Mouse (Mus musculus) hindbrain, embryonic 10.5 days (tissue): ENCODE measurements around the gene Nit1. TPM values are rescaled to one million over a fixed set of nuclear protein-coding genes. Genes with fewer than 3 reads are reported as not detected.
A peak's percentile ranks its signal among the peaks of the same experiment; 100 is the strongest.
"Not testable (repeated sequence)": the region's sequence is repeated elsewhere in the genome, so short reads cannot be mapped to it uniquely, and the experiment has no call there.

ENCODE experiments used
- DNase-seq: peaks from one replicate; pipeline ENCODE4 v3.0.0-alpha.2; 2017; ENCODE audit warnings: low spot score
- H3K27ac ChIP-seq: fragments of 300-500 bp; sonication (generic); 2 replicates; pipeline ENCODE4 v1.5.1; 2016; ENCODE audit warnings: mild to moderate bottlenecking, moderate library complexity
- H3K27me3 ChIP-seq: fragments of 300-500 bp; sonication (generic); 2 replicates; pipeline ENCODE4 v1.6.1; 2016; ENCODE audit warnings: mild to moderate bottlenecking; ENCODE audit not compliant: poor library complexity, insufficient read depth, severe bottlenecking
- H3K36me3 ChIP-seq: fragments of 300-500 bp; sonication (generic); 2 replicates; pipeline ENCODE4 v1.6.1; 2016; ENCODE audit warnings: mild to moderate bottlenecking, moderate library complexity
- H3K4me1 ChIP-seq: fragments of 300-500 bp; sonication (generic); replicated peaks from 2 replicates; pipeline ENCODE4 v1.6.1; 2016; ENCODE audit warnings: mild to moderate bottlenecking
- H3K4me3 ChIP-seq: fragments of 300-500 bp; sonication (generic); 2 replicates; pipeline ENCODE4 v1.5.1; 2016; ENCODE audit warnings: mild to moderate bottlenecking, moderate library complexity
- H3K9me3 ChIP-seq: fragments of 300-500 bp; sonication (generic); 2 replicates; pipeline ENCODE4 v1.6.1; 2016; ENCODE audit warnings: mild to moderate bottlenecking, moderate library complexity
- WGBS: fragments of 180-500 bp; shearing (Covaris S2); methylation state at CpG from one replicate; pipeline ENCODE4 v1.1.7; 2016; 5-methylcytosine and 5-hydroxymethylcytosine counted together
- polyA plus RNA-seq: library from polyadenylated mRNA; unstranded; fragments of >200 nt; fragmentation: Nextera tagmentation; extraction: Ambion mirVana; gene quantifications from 2 replicates; pipeline ENCODE4 v1.2.1, GENCODE M21; 2016

Nit1 gene
- polyA plus RNA-seq, 1 experiment from 2014 or later: 46.0 TPM

DNA sequence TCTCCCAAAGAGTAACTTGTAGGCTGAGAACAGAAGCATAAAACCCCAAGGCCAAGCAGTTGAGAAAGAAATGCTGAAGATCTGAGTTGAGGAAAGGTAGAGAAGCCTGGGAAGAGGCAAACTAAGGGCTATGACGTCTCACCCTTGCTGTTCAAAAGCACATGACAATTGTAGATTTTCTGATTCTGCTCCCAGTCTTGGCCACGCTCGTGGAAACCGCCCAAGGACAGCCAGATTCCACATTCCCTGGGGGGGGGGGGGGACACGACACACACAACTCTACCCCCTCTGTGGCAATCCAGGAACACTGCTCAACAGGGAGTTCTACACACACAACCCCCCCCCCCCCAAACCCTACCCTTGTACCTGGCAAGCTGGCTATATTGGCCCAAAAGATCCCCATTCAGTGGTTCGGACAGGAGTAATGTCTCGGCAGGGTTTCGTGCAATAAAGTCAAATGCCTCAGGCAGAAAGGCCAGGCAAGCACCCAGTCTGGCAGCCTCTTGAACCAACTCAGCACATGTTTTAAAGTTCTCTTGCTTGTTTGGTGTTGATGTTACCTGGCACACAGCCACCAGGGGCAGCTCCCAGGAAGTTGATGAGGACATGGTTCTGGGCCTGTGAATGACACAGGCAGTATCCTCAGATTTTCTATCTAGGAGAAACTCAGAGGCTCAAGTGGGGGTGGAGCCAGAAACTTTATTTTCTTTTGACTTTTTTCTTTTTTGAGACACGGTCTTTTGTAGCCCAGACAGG lies 1.3 kb downstream of the Nit1 start:
- DNase-seq: no peak
- Histone ChIP-seq H3K4me1 (peaks cover 36% of the 10 kb centered on the region), H3K36me3 (peaks cover 56% of the 10 kb centered on the region), H3K4me3 (peak overlapping the region; percentile 96; the same call in 1 of the 2 replicates), H3K9me3 (peaks cover 6% of the 10 kb centered on the region), H3K27ac (no peak overlapping the region), H3K27me3 (no peaks in the 10 kb centered on the region)
- 87% methylated on average over 9 of the region's 9 CpGs for WGBS

DNA sequence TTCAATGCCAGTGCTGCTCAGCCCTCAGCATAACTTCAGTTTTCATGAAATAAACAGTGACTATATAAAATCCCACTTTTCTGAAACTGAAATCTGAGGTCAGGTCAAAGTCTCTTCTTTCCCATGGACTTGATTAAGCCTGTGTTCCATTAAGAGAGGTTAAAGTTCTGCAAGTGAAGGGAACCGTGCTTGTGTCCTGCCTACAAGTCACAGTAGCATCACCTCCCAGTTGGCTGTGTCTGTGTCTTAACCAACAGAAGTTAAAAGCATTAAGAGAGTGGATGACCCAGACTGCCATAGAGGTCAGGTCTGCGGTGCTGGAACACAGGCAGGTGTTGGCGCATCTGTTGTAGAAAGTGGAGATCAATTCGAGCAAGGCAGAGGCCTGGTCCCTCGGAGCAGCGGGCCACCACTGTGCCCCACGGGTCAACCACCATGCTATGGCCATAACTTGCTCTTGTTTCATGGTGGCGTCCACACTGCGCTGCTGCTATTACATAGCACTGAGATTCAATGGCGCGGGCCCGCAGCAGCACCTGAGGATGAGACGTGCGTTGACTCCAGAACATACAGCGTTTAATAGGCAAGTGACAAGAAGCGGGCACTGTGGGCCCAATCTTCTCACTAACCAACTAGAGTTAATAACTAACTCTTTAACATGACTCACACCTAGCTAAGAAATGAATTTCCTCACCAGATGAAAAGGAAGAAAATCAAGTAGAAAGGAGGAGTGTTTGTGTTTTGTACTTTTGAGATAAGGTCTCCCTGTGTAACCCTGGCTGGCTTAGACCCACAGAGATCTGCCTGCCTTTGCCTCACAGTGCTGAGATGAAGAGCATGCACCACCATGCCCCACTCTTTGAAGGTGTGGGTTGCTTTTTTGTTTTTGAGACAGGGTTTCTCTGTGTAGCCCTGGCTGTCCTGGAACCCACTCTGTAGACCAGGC lies 2.9 kb downstream of the Nit1 start:
- no peaks in the 10 kb centered on the region for H3K27me3 ChIP-seq
- H3K9me3 ChIP-seq: peaks cover 6% of the 10 kb centered on the region
- H3K27ac ChIP-seq: no peak overlapping the region
- no peak for DNase-seq
- H3K4me1 ChIP-seq: peaks cover 33% of the 10 kb centered on the region
- peaks cover 64% of the 10 kb centered on the region for H3K36me3 ChIP-seq
- H3K4me3 ChIP-seq: no peak overlapping the region
- 95% methylated on average over 16 of the region's 16 CpGs for WGBS

DNA sequence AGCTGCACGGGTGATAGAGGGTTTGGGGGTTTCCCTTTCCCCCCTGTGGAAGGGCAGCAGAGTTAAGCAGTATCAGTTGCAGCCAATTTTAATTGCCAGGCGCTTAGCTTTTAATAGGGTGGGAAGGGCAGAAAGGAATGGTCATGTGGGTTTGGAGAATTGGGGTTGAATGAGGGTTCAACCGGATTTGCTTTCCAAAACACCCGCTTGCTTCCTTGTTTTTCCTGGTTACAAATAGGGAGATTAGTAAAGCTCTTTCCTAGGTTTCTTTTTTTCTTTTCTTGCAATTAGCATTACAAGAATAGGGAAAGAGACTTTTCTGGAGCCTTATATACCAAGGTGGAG lies 15.3 kb downstream of the Nit1 start:
- Histone ChIP-seq H3K9me3 (no peaks in the 10 kb centered on the region), H3K27me3 (no peaks in the 10 kb centered on the region), H3K36me3 (peaks cover 24% of the 10 kb centered on the region), H3K4me3 (peak overlapping the region; percentile 92), H3K27ac (peak overlapping the region; percentile 100), H3K4me1 (peaks cover 46% of the 10 kb centered on the region)
- WGBS: 0% methylated on average over 4 of the region's 4 CpGs
- no peak for DNase-seq

DNA sequence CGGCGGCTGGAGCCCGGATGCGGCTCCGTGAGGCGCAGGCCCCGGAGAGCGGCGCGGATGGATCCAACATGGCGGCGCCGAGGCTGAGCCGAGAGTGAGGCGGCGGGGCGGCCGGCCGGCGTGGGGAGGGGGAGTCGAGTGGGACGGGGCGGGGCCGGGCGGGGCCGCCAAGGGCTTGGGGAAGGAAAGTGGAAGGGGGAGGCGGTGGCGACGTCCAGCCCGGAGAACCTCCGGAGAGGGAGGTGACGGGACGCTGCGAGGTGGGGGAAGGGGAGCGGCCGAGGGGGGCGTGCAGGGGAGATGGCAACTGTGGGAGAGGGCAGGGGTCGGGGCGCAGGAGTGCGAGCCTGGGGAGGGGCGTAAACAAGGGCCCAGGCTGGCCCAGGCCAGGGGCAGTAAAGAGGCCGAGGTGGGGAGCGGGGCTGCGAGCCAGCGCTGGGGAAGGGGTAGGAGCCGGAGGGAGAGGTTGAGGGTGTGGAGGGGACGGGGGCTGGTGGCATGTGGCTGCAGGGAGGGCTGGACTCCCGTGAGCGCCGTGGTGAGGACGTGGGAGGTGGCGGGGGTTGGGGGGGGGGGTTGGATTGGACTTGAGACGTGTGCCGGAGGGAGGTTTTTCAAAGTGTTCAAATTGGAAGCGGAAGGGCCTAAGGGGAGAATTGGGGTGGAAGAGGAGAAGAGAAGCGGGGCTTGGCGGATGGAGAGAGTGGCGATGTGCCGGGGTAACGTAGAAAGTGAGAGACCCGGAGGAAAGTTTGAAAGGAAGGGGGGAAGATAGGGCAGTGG lies 15.8 kb downstream of the Nit1 start:
- H3K27me3 ChIP-seq: no peaks in the 10 kb centered on the region
- peaks cover 22% of the 10 kb centered on the region for H3K36me3 ChIP-seq
- no peaks in the 10 kb centered on the region for H3K9me3 ChIP-seq
- peak; percentile 93 for DNase-seq
- H3K4me3 ChIP-seq: peak overlapping the region; percentile 92
- peak overlapping the region; percentile 100 for H3K27ac ChIP-seq
- H3K4me1 ChIP-seq: peaks cover 46% of the 10 kb centered on the region
- WGBS: 1% methylated on average over 58 of the region's 61 CpGs

DNA sequence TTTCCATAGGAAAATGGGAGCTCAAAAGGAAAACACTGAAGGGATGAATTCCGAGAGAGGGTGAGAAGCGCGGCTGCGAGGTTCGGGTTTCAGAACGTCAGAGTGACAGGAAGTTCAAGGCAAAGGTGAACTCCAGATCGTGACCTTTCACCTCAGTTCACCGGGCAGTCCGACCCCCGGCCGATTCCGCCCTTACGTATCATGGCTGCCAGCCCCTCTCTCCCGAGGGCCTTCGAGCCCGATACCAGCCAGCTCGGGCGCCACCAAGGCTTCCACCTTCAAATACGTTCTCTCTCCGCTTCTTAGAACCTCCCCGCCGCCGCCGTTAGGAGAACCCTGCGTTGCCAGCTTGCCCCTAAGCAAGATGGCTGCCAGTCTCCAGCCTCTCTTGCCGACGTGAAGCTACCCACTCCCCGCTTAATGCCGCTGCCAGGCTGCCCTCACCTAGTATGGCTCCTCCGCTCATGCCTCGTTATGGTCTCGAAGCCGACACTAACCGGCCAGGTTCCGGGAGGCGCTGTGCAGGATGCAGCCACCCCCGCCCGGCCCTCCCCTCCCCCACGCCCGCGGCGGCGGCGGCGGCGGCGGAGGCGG lies 16.5 kb downstream of the Nit1 start, which contains the start of gene Dedd:
Dedd (plus strand) TSS at position 307 of the 594 bp plus-strand sequence.
- Histone ChIP-seq H3K4me3 (peak within 1 kb of the TSS; percentile 92), H3K36me3 (peaks cover 16% of the 10 kb centered on the region), H3K9me3 (no peaks in the 10 kb centered on the region), H3K4me1 (peaks cover 46% of the 10 kb centered on the region), H3K27me3 (no peaks in the 10 kb centered on the region), H3K27ac (peak within 1 kb of the TSS; percentile 100)
- under 1% methylated on average over 48 of the region's 48 CpGs for WGBS
- DNase-seq: peak; percentile 95

DNA sequence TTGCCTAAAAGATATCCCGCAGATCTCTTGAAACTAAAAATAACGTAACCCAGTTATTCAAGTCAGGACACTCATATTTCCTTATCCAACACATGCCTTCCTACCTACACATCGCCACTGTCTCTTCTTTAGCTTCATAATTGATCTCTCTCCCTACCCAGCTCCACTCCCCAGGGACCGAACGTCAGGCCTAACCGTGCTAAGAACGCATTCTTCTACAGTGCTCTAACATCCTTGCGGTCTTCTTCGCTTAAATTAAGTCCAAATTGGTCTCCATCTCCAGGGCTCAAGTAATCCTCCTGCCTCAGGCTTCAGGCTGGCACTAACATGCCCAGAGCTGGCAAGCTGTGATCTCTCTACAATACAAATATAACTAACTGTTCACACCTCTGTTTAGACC lies 17.2 kb downstream of the Nit1 start:
- Histone ChIP-seq H3K36me3 (peaks cover 15% of the 10 kb centered on the region), H3K9me3 (no peaks in the 10 kb centered on the region), H3K27ac (peak overlapping the region; percentile 100), H3K4me1 (peaks cover 43% of the 10 kb centered on the region), H3K27me3 (no peaks in the 10 kb centered on the region), H3K4me3 (peak overlapping the region; percentile 92)
- no peak for DNase-seq
- WGBS: 44% methylated on average over 9 of the region's 9 CpGs

DNA sequence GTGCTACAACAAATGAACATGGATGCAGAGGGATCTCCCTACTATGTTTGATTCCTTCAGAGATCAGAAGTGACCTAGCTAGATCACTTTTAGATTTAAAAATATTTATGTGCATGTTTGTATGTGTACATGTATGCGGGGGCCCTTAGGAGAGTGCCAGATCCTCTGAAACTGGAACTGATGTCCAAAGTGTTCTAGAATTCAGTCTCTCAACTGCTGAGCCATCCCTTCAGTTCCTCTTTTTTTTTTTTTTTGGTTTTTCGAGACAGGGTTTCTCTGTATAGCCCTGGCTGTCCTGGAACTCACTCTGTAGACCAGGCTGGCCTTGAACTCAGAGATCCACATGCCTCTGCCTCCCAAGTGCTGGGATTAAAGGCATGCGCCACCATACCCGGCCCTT lies 18.9 kb downstream of the Nit1 start:
- not testable (repeated sequence) for DNase-seq, H3K27me3 ChIP-seq, H3K4me3 ChIP-seq, H3K36me3 ChIP-seq, H3K9me3 ChIP-seq, H3K27ac ChIP-seq
- peaks cover 33% of the 10 kb centered on the region for H3K4me1 ChIP-seq
- 83% methylated on average over 4 of the region's 4 CpGs for whole genome bisulfite sequencing

DNA sequence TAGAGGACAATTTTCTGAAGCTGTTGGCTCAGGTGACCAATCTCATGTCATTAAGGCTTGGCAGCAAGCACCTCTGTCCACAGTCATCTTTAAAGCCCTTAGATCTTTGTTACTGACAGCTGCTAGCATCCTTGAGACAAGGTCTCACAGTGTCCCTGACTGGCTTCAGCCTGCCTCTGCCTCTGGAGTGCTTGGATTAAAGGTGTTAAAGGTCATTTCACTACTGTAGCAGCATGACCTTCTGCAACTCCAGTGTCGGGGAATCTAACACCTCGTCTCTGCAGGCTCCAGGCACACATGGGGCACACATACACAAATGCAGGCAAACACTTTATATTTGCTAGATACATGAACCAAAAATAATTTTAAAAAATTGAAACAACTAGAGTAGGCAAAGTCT lies 19.9 kb downstream of the Nit1 start:
- WGBS: 82% methylated on average over 2 of the region's 2 CpGs
- H3K4me1 ChIP-seq: peaks cover 22% of the 10 kb centered on the region
- H3K9me3 ChIP-seq: no peaks in the 10 kb centered on the region
- no peak for DNase-seq
- H3K36me3 ChIP-seq: peaks cover 7% of the 10 kb centered on the region
- no peaks in the 10 kb centered on the region for H3K27me3 ChIP-seq
- no peak overlapping the region for H3K27ac ChIP-seq
- no peak overlapping the region for H3K4me3 ChIP-seq

DNA sequence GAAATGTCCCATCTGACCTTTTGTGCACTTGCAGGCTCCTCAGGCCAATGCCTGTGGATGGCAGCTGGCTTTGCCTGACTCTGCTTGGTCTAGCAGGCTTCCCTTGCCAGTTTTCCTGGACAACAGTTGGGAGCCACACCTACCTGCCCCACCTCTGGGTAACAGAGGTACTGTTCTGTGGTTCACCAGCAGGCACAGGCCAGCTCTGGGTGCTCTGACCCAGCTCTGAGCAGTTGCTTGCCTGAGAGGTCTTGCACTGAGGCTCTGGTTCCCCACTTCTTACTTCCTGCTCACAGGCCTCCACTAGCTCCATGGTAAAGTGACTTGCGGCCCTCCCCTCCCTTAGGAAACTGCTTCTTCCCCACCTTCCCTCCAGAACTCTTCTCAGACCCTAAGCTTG lies 23.4 kb downstream of the Nit1 start:
- Histone ChIP-seq H3K27me3 (no peaks in the 10 kb centered on the region), H3K4me1 (no peaks in the 10 kb centered on the region), H3K4me3 (no peak overlapping the region), H3K27ac (no peak overlapping the region), H3K9me3 (no peaks in the 10 kb centered on the region), H3K36me3 (peaks cover 7% of the 10 kb centered on the region)
- DNase-seq: no peak
- 83% methylated on average over 1 of the region's 1 CpGs for WGBS

DNA sequence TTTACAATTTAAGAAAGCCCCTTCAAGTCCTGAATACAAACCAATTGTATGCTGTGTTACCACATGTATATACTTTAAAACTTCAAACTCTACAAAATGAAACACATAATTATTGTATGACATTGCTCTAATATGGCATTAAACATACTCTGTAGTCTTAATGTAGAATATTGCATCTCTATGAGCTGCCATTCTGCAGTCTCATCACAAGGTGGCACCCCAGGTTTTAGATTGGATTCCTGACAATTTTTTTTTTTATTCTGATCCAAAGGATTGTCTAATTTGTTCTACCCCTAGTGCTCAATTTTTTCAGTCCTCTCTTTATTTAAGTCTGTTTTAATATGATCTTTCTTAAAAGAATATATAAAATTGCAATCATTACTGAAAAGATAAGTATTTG lies 24.0 kb downstream of the Nit1 start:
- H3K36me3 ChIP-seq: peaks cover 7% of the 10 kb centered on the region
- no peak for DNase-seq
- H3K4me1 ChIP-seq: no peaks in the 10 kb centered on the region
- H3K27me3 ChIP-seq: no peaks in the 10 kb centered on the region
- H3K4me3 ChIP-seq: no peak overlapping the region
- H3K9me3 ChIP-seq: no peaks in the 10 kb centered on the region
- no peak overlapping the region for H3K27ac ChIP-seq

DNA sequence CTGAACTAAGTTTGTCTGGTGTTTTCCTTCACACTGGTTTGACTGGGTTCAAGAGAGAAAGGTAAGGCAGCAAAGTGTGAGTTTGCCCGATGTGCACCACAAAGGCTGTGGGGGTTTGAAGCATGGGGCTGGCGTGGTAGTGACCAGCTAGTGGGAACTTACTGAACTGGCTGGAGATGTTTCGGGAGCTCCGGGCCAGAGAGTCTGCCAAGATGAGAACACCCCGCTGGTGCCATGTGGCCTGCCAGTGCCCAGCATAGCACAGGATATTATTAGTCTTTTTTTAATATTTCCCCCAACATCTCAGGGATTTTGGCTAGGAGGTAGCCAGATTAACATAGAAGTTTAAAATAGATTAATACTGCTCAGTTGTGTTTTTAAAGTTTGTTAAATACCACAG lies 25.3 kb downstream of the Nit1 start:
- Histone ChIP-seq H3K27me3 (no peaks in the 10 kb centered on the region), H3K27ac (no peak overlapping the region), H3K4me1 (no peaks in the 10 kb centered on the region), H3K36me3 (no peaks in the 10 kb centered on the region), H3K9me3 (no peaks in the 10 kb centered on the region), H3K4me3 (peak overlapping the region; percentile 26)
- DNase-seq: no peak
- WGBS: 12% methylated on average over 5 of the region's 5 CpGs

DNA sequence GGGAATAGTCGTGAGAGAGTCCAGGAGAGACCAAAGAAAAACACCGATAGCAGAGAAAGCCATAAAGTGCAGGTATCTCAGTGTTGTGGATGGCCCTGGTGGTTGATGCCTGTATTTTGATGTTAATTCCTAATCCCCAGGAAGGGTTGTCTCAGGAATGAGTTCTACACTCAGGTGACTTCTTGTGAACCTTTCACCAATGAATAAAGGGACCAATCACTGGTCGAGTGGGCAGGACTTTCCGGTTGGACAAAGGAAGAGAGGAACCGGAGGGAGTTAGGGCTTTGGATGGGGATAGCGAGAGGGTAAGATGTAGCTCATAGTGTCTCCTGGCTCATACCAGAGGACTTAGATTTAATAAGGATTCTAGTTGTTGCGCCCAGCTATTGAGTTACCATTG lies 25.7 kb downstream of the Nit1 start:
- H3K27me3 ChIP-seq: no peaks in the 10 kb centered on the region
- no peaks in the 10 kb centered on the region for H3K9me3 ChIP-seq
- DNase-seq: no peak
- WGBS: 11% methylated on average over 7 of the region's 7 CpGs
- peak overlapping the region; percentile 26 for H3K4me3 ChIP-seq
- no peaks in the 10 kb centered on the region for H3K36me3 ChIP-seq
- no peaks in the 10 kb centered on the region for H3K4me1 ChIP-seq
- no peak overlapping the region for H3K27ac ChIP-seq
